Mouse (Mus musculus) liver, embryonic 16.5 days (tissue): ENCODE measurements at regions not wholly inside any gene's neighbourhood (a gene's known extent, or its start where the extent isn't known, plus 50 kb on each side); places are given as distances from the start of the nearest gene placed in this dataset.

Experiments
- ATAC-seq: fragments of 200-750 bp; cut with Nextera tagmentation; 2 replicates; pipeline ENCODE4 v1.8.0; 2017; ENCODE audit warnings: low read depth, mild to moderate bottlenecking, moderate number of reproducible peaks, moderate library complexity
- H3K27ac ChIP-seq: fragments of 300-500 bp; sonication (generic); 2 replicates; pipeline ENCODE4 v1.5.1; 2014; ENCODE audit warnings: mild to moderate bottlenecking, low read length
- H3K27me3 ChIP-seq: fragments of 300-500 bp; sonication (generic); 2 replicates; pipeline ENCODE4 v1.6.1; 2014; ENCODE audit warnings: low read depth, low read length, mixed read lengths; ENCODE audit not compliant: control insufficient read depth, insufficient read depth
- H3K36me3 ChIP-seq: fragments of 300-500 bp; sonication (generic); 2 replicates; pipeline ENCODE4 v1.6.1; 2014; ENCODE audit warnings: mild to moderate bottlenecking; ENCODE audit not compliant: control insufficient read depth, insufficient read depth
- H3K4me1 ChIP-seq: fragments of 300-500 bp; sonication (generic); 2 replicates; pipeline ENCODE4 v1.6.1; 2014; ENCODE audit warnings: low read depth, low read length, mixed read lengths; ENCODE audit not compliant: control insufficient read depth
- H3K4me2 ChIP-seq: fragments of 300-500 bp; sonication (generic); 2 replicates; pipeline ENCODE4 v1.6.1; 2014; ENCODE audit warnings: low read depth, low read length, mixed read lengths
- H3K4me3 ChIP-seq: fragments of 300-500 bp; sonication (generic); 2 replicates; pipeline ENCODE4 v1.5.1; 2014; ENCODE audit warnings: low read depth, mild to moderate bottlenecking, low read length
- H3K9ac ChIP-seq: fragments of 300-500 bp; sonication (generic); 2 replicates; pipeline ENCODE4 v1.6.1; 2014; ENCODE audit warnings: low read depth, low read length
- H3K9me3 ChIP-seq: fragments of 300-500 bp; sonication (generic); replicated peaks from 2 replicates; pipeline ENCODE4 v1.6.1; 2016; ENCODE audit warnings: low read length; ENCODE audit not compliant: control insufficient read depth
- WGBS: fragments of 180-500 bp; shearing (Covaris S2); extraction: QIAGEN DNeasy Blood & Tissue Kit; methylation state at CpG from one replicate; pipeline ENCODE4 v1.1.7; 2014; ENCODE audit not compliant: insufficient replicate concordance; 5-methylcytosine and 5-hydroxymethylcytosine counted together

- H3K9ac ChIP-seq = no peak overlapping the region
- ATAC-seq = no peak
- no peak overlapping the region for H3K27ac ChIP-seq
- no peaks in the 10 kb centered on the region for H3K9me3 ChIP-seq
- H3K27me3 ChIP-seq = no peaks in the 10 kb centered on the region
- no peak overlapping the region for H3K4me3 ChIP-seq
- H3K36me3 ChIP-seq = no peaks in the 10 kb centered on the region
- H3K4me1 ChIP-seq = no peaks in the 10 kb centered on the region
- WGBS = 48% methylated on average over 5 of the region's 5 CpGs
- no peak overlapping the region for H3K4me2 ChIP-seq
Observed at GRCm38 (mm10) chr11:48605223-48605824, 194.8 kb upstream of the Rack1 start.

DNA sequence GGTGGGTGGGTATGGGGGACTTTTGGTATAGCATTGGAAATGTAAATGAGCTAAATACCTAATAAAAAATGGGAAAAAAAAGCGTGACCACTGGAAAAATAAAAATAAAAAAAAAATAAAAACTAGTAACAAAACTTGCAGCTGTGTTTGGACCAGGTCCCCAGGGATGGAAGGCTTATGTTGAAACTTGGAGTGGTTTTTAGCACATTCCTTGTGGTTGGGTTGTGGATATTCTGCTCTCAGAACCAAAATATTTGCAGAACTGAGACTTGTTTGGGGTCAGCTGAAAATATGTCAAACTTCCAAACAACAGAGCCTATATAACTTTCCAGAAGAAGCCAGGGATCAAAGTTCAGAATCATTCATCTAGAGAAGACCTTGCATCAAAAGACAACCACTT is 199.0 kb upstream of the Rack1 start:
- 52% methylated on average over 1 of the region's 1 CpGs for WGBS
- no peaks in the 10 kb centered on the region for H3K4me1 ChIP-seq
- no peak overlapping the region for H3K27ac ChIP-seq
- H3K36me3 ChIP-seq = no peaks in the 10 kb centered on the region
- no peak for ATAC-seq
- H3K9me3 ChIP-seq = no peaks in the 10 kb centered on the region
- no peak overlapping the region for H3K9ac ChIP-seq
- no peak overlapping the region for H3K4me2 ChIP-seq
- no peaks in the 10 kb centered on the region for H3K27me3 ChIP-seq
- H3K4me3 ChIP-seq = no peak overlapping the region

GRCm38 (mm10) chr11:48599573-48600127 is 200.5 kb upstream of the Rack1 start:
- Histone ChIP-seq H3K27ac (no peak overlapping the region), H3K9me3 (no peaks in the 10 kb centered on the region), H3K4me2 (no peak overlapping the region), H3K9ac (no peak overlapping the region), H3K27me3 (no peaks in the 10 kb centered on the region), H3K36me3 (no peaks in the 10 kb centered on the region), H3K4me3 (no peak overlapping the region), H3K4me1 (no peaks in the 10 kb centered on the region)
- 48% methylated on average over 5 of the region's 5 CpGs for WGBS
- no peak for ATAC-seq

DNA sequence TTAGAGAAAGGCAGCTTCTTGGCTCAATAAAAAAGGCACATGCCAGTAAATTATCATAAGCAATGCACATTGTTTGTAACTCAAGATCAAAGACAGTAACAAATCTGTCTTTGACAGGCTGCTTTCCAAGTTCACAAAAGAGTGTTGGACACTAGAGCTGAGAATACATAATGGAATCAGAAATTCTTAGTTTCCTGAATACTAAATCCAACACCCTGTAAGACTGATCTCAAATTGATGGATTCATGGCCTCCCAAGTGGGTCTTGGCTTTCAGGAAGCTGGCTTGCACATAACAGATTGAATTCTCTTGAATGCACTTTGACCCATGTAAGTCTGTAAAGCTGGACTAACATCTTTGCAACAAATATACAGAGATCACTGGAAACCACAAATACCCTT is 201.1 kb upstream of the Rack1 start:
- H3K9me3 ChIP-seq = no peaks in the 10 kb centered on the region

DNA sequence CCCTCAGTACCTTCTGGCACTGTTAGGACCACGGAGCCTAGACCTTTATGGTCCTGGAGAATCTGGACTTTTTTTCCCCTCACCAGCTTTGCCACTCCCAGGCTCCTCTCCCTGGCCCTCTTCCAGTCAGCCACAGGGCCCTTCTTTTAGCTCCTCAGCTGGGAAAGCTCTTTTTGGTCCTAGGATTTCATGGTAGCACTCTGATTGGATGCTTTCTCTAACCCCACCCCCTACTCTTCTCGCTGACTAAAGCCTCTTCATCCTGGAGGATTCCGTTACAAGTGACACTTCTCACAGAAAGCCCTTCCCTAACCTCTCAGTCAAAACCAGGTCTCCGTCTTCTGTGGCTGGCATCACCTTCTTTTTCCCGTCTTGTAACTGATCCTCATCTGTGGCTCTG is 205.7 kb upstream of the Rack1 start:
- no peaks in the 10 kb centered on the region for H3K27me3 ChIP-seq
- H3K9ac ChIP-seq = no peak overlapping the region
- no peaks in the 10 kb centered on the region for H3K9me3 ChIP-seq
- WGBS = 26% methylated on average over 5 of the region's 5 CpGs
- H3K4me3 ChIP-seq = no peak overlapping the region
- H3K4me1 ChIP-seq = no peaks in the 10 kb centered on the region
- no peak for ATAC-seq
- no peaks in the 10 kb centered on the region for H3K36me3 ChIP-seq
- no peak overlapping the region for H3K27ac ChIP-seq
- no peak overlapping the region for H3K4me2 ChIP-seq

More for the DNA sequence above, 201.1 kb upstream of the Rack1 start:
- H3K9ac ChIP-seq = no peak overlapping the region
- H3K4me3 ChIP-seq = no peak overlapping the region
- H3K4me2 ChIP-seq = no peak overlapping the region
- H3K27ac ChIP-seq = no peak overlapping the region
- H3K4me1 ChIP-seq = no peaks in the 10 kb centered on the region
- no peaks in the 10 kb centered on the region for H3K36me3 ChIP-seq
- no peaks in the 10 kb centered on the region for H3K27me3 ChIP-seq
- no peak for ATAC-seq

DNA sequence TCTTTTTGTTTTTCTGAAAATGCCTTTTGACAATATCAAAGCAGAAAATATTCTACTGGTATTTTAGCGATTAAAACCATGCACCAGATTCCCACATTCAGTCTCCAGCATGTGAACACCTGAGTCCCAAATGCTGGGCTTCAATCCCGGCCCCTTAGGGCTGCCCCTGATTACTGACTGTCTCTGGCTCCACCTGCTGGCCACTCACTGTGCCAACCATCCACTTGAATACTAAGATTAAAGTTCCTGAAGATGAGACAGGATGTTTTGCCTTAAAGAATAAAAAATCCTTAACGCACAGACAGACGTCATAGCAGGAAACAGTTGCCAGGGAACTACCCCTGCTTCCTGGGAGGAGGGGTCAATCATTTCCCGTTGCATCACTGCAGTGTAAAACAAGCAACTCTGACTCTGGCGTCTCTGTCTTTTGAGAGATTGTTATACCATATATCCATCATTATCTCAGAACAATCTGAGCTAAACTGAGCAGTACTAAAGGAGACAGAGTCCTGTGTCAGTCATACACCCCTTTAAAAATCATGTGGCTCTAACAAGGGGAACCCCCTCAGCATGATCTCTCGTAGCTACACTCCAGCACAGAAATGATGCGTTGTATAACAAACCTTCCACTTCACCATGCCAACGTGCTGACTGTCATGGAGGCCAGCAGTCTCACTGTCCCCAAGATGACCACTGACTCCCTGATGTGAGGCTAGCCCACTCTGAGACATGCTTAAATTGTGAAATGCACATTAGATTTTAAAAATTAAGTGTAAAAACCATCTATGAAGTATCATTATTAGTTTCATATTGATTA is 211.1 kb upstream of the Rack1 start:
- Histone ChIP-seq H3K4me3 (no peak overlapping the region), H3K4me1 (no peaks in the 10 kb centered on the region), H3K9ac (no peak overlapping the region), H3K4me2 (no peak overlapping the region), H3K9me3 (no peaks in the 10 kb centered on the region), H3K27ac (no peak overlapping the region), H3K27me3 (no peaks in the 10 kb centered on the region), H3K36me3 (no peaks in the 10 kb centered on the region)
- 18% methylated on average over 9 of the region's 9 CpGs for WGBS
- ATAC-seq = no peak

- Histone ChIP-seq H3K27ac (no peak overlapping the region), H3K4me2 (no peak overlapping the region), H3K36me3 (no peaks in the 10 kb centered on the region), H3K9ac (no peak overlapping the region), H3K27me3 (no peaks in the 10 kb centered on the region), H3K9me3 (no peaks in the 10 kb centered on the region), H3K4me3 (no peak overlapping the region), H3K4me1 (no peaks in the 10 kb centered on the region)
- no peak for ATAC-seq
- 77% methylated on average over 3 of the region's 3 CpGs for WGBS
Observed at GRCm38 (mm10) chr11:48568769-48569168, 231.4 kb upstream of the Rack1 start.

DNA sequence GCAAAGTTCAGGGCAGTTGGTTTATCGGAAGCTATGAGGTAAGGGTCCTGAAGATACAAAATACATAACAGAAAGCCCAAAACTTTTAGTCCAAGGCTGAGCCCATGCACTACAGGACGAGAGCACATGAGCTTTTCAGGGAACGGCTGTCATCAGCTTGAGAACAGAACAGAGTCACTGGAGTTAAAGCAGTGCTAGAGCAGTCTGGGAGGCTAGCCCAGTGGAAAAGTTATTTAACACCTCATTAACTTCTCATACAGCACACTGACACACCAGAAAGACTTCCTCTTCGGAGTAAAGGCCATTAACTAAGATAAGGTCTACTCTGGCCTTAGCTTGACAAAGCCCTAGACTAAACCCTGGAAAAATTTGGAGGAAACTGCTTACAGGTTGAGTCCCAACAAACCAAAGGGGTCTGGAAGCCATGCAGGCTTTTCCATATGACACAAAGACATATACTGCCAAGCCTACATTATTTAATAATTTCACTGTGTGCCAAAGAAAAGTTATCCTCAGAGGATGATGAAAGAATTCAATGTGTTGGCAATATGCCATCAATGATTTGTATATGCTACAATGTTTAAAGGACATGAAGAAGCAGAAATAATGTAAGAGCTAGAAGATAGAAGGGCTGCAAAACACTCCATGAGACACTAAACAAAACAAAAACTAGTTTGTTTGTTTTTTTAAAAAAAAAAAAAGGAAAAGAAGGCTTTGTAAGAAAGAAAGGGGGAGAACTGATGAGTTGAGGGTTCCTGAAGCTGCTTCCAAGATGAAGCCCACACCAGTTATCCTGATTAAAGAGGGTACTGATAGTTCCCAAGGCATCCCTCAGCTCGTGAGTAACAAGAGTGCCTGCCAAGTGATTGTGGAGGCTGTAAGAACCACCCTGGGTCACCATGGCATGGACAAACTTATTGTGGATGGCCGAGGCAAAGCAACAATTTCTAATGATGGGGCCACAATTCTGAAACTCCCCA is 232.3 kb upstream of the Rack1 start:
- WGBS = 43% methylated on average over 6 of the region's 6 CpGs
- H3K36me3 ChIP-seq = no peaks in the 10 kb centered on the region

More for the DNA sequence above, 232.3 kb upstream of the Rack1 start:
- Histone ChIP-seq H3K4me3 (no peak overlapping the region), H3K9me3 (no peaks in the 10 kb centered on the region), H3K4me2 (no peak overlapping the region), H3K27me3 (no peaks in the 10 kb centered on the region), H3K9ac (no peak overlapping the region), H3K4me1 (no peaks in the 10 kb centered on the region), H3K27ac (no peak overlapping the region)
- ATAC-seq = no peak
